Mouse (Mus musculus) kidney, adult 2 months (tissue): ENCODE results near the gene Tuft1. TPM values are rescaled to one million over a fixed set of nuclear protein-coding genes. Genes with fewer than 3 reads are reported as not detected.
A peak's percentile ranks its signal among the peaks of the same experiment; 100 is the strongest.
"Not testable (repeated sequence)": the region's sequence is repeated elsewhere in the genome, so short reads cannot be mapped to it uniquely, and the experiment has no call there.

Source experiments
- DNase-seq: peaks from one replicate; pipeline ENCODE4 v3.0.0; 2021
- H3K27ac ChIP-seq: fragments of 200-500 bp; 2 replicates; pipeline ENCODE4 v1.5.1; 2012; ENCODE audit warnings: low read depth, low read length, control low read depth, inconsistent platforms; ENCODE audit not compliant: insufficient read depth
- H3K27me3 ChIP-seq: fragments of 200-500 bp; replicated peaks from 2 replicates; pipeline ENCODE4 v1.6.1; 2012; ENCODE audit warnings: mild to moderate bottlenecking, moderate library complexity, low read length, inconsistent platforms; ENCODE audit not compliant: control insufficient read depth, insufficient read depth
- H3K36me3 ChIP-seq: fragments of 200-500 bp; 2 replicates; pipeline ENCODE4 v1.6.1; 2012; ENCODE audit warnings: mild to moderate bottlenecking, moderate library complexity, low read length, inconsistent platforms; ENCODE audit not compliant: control insufficient read depth, insufficient read depth
- H3K4me1 ChIP-seq: fragments of 200-500 bp; 2 replicates; pipeline ENCODE4 v1.6.1; 2011; ENCODE audit warnings: low read length; ENCODE audit not compliant: control insufficient read depth, insufficient read depth
- H3K4me3 ChIP-seq: fragments of 200-500 bp; 2 replicates; pipeline ENCODE4 v1.5.1; 2011; ENCODE audit warnings: mild to moderate bottlenecking, low read depth, low read length, control low read depth; ENCODE audit not compliant: insufficient read depth
- CTCF ChIP-seq: fragments of 200-500 bp; conservative IDR thresholded peaks from 2 replicates; pipeline ENCODE4 v1.5.1; 2011; ENCODE audit warnings: low read depth, mild to moderate bottlenecking, control low read depth, low read length, moderate library complexity, mixed read lengths; ENCODE audit not compliant: insufficient read depth, insufficient read length
- POLR2A ChIP-seq: fragments of 200-500 bp; IDR thresholded peaks from one replicate; pipeline ENCODE4 v1.6.1; 2011; ENCODE audit warnings: low read depth, low read length, control low read depth
- WGBS: fragments of 180-500 bp; shearing (Covaris S2); methylation state at CpG from one replicate; pipeline ENCODE4 v1.1.7; 2018; 5-methylcytosine and 5-hydroxymethylcytosine counted together
- polyA plus RNA-seq: library from polyadenylated mRNA; depleted of rRNA; stranded (reverse); fragments of >200 nt; gene quantifications from 2 replicates; pipeline ENCODE4 v1.2.3, GENCODE M21; 2012; rRNA removed

Tuft1 gene
- 15.3 and 15.9 TPM in 2 replicates for polyA plus RNA-seq

- H3K4me3 ChIP-seq: peak within 1 kb of the TSS; percentile 65
- WGBS: under 1% methylated on average over 23 of the region's 33 CpGs
Observed at GRCm38 (mm10) chr3:94658740-94659095, at the start of gene Tuft1. Tuft1 (minus strand) TSS chr3:94658872.

GRCm38 (mm10) chr3:94703364-94703763 lies 44.7 kb upstream of the Tuft1 start:
- peak; percentile 60 for DNase-seq
- not testable (repeated sequence) for H3K36me3 ChIP-seq, H3K4me1 ChIP-seq, H3K4me3 ChIP-seq, H3K27ac ChIP-seq, H3K27me3 ChIP-seq
- WGBS: 9% methylated on average over 3 of the region's 3 CpGs
- TF ChIP-seq CTCF: peak; percentile 44

More at GRCm38 (mm10) chr3:94658740-94659095, at the start of gene Tuft1:
- peak within 1 kb of the TSS; percentile 93 for H3K27ac ChIP-seq
- DNase-seq: peak; percentile 90
- H3K36me3 ChIP-seq, H3K4me1 ChIP-seq, H3K27me3 ChIP-seq: not testable (repeated sequence)

DNA sequence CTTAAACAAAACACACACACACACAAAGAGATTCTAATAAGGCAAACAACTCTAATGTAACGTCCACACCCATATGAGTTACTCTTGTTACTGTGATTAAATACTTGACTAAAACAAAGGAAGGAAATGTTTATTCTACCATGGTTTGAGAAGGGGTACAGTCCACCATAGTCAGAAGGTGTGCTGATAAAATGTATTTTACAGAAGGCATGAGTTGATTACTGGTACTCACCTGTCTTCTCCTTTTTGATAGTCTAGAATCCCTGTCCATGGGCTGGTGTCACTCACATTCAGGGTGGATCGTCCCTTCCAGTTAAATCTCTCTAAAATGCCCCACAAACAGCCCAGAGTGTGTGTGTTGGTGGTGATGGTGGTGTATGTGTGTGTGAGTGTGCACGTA lies 44.2 kb upstream of the Tuft1 start:
- no peaks in the 10 kb centered on the region for H3K36me3 ChIP-seq
- no peaks in the 10 kb centered on the region for H3K27me3 ChIP-seq
- no peak for TF ChIP-seq POLR2A
- no peak for TF ChIP-seq CTCF
- no peak for DNase-seq
- no peak overlapping the region for H3K4me3 ChIP-seq
- no peaks in the 10 kb centered on the region for H3K4me1 ChIP-seq
- no peak overlapping the region for H3K27ac ChIP-seq
- WGBS: 86% methylated on average over 3 of the region's 3 CpGs

GRCm38 (mm10) chr3:94702163-94702810 lies 43.6 kb upstream of the Tuft1 start:
- DNase-seq, H3K4me1 ChIP-seq, H3K36me3 ChIP-seq, H3K4me3 ChIP-seq, H3K27me3 ChIP-seq, H3K27ac ChIP-seq: not testable (repeated sequence)
- 89% methylated on average over 7 of the region's 7 CpGs for WGBS

DNA sequence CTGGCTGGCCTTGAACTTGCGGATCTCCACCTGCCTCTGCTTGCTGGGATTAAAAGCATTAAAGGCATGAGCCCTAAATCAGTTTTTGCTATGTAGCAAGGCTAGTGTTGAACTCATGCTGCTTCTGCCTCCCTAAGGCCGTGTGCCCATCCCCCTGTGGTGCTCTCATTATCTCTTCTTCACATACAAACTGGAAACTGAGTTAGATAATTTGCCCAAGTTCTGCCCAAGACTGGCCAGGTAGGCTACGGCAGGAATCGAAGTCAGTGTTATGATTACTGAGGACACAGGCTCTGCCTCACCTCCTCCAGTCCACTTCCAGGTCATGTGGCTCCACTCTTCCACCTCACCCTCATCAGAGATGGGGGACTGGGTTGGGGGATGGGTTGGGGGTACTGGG lies 37.6 kb upstream of the Tuft1 start:
- H3K27ac ChIP-seq, H3K27me3 ChIP-seq, H3K4me3 ChIP-seq, H3K36me3 ChIP-seq, DNase-seq, H3K4me1 ChIP-seq: not testable (repeated sequence)
- WGBS: 91% methylated on average over 4 of the region's 4 CpGs

GRCm38 (mm10) chr3:94695591-94695990 lies 36.9 kb upstream of the Tuft1 start:
- not testable (repeated sequence) for H3K27ac ChIP-seq, H3K27me3 ChIP-seq, H3K4me3 ChIP-seq, H3K36me3 ChIP-seq, H3K4me1 ChIP-seq, DNase-seq
- WGBS: 90% methylated on average over 6 of the region's 6 CpGs

DNA sequence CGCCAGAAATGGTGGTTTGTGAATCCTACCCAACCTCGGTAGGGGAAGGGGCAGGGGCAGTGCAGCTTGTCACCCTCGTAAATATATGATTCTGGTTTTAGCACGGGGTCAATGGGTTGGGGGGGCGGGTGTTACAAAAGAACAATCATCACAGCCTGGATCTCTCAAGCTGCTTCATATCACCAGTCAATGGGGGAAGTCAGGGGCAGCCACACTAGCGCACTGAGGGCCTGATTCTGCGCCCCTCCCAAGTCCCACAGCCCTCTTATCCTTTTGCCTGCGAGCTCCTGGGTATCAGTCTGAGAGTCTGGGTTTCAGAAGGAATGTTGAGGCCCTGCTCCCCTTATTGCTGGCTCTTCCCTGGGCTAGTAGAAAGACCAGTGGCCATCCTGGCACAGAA lies 35.2 kb upstream of the Tuft1 start:
- H3K36me3 ChIP-seq, DNase-seq, H3K4me3 ChIP-seq, H3K27me3 ChIP-seq, H3K4me1 ChIP-seq: not testable (repeated sequence)
- 28% methylated on average over 6 of the region's 8 CpGs for WGBS
- peak overlapping the region; percentile 1; the same call in 1 of the 2 replicates for H3K27ac ChIP-seq

- H3K36me3 ChIP-seq: no peaks in the 10 kb centered on the region
- TF ChIP-seq POLR2A (no peak), CTCF (no peak)
- peak within 1 kb of the TSS; percentile 1; the same call in 1 of the 2 replicates for H3K27ac ChIP-seq
- H3K4me3 ChIP-seq: no peak within 1 kb of the TSS
- peak; percentile 76 for DNase-seq
- peaks cover 10% of the 10 kb centered on the region for H3K4me1 ChIP-seq
- 12% methylated on average over 5 of the region's 5 CpGs for WGBS
- H3K27me3 ChIP-seq: no peaks in the 10 kb centered on the region
Observed at GRCm38 (mm10) chr3:94693329-94693825, 34.7 kb upstream of the Tuft1 start, which contains the start of gene Selenbp2. Selenbp2 (plus strand) TSS chr3:94693556.

- H3K4me3 ChIP-seq, H3K27ac ChIP-seq, DNase-seq, H3K36me3 ChIP-seq, H3K27me3 ChIP-seq, H3K4me1 ChIP-seq: not testable (repeated sequence)
- 93% methylated on average over 4 of the region's 4 CpGs for WGBS
Observed at GRCm38 (mm10) chr3:94691694-94692093, 33.0 kb upstream of the Tuft1 start.
